1 mouse cellular context compared by ENCODE assay signal in genomic region chr5:151251656-151252055, GRCm38 (mm10).
TF ChIP-seq lines count a peak whose summit lies in the region.

No protein-coding gene starts in this region.

TF ChIP-seq in CH12.LX, 34 proteins besides CTCF, POLR2A, EP300 and RAD21 (continued from another document):
- TF ChIP-seq NELFE (IDR thresholded peaks at IDR 0.05; ENCODE audit: low read depth, low read length), result no peak
